Mouse (Mus musculus): Measurements from ENCODE around the gene Lyzl4.

DNA sequence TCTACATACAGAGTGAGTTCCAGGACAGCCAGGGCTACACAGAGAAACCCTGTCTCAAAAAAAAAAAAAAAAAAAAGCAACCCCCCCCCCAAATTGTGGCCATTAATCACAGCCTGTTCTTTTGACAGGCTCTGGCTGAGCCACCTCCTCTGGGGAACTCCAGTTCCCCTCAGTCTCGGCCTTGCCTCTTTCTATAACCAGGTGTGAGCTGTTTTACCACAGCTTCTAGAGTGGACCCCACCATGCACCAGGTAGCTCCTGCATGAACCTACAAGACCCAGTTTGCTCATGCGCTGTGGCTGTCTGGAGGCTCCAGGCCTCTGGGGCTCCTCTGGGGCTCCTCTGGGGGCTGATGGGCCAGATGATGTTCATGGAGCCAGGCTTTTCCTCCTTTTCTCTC lies 33.7 kb upstream of the Lyzl4 start:
- TF ChIP-seq POLR2A (IDR thresholded peaks at IDR 0.05; ENCODE audit: borderline replicate concordance, insufficient read depth, low read length): no peak
- TF ChIP-seq CTCF (IDR thresholded peaks at IDR 0.05; ENCODE audit: borderline replicate concordance, insufficient read depth, low read depth, low read length): no peak

Measured in cerebellum, adult 2 months (tissue).